Mouse (Mus musculus) liver, embryonic 14.5 days (tissue): Measurements from ENCODE around the gene Rpl36-ps4. TPM values are rescaled to one million over a fixed set of nuclear protein-coding genes. Genes with fewer than 3 reads are reported as not detected.
A peak's percentile ranks its signal among the peaks of the same experiment; 100 is the strongest.

Source experiments
- ATAC-seq: fragments of 200-750 bp; cut with Nextera tagmentation; 2 replicates; pipeline ENCODE4 v1.8.0; 2017; ENCODE audit warnings: moderate number of reproducible peaks, mild to moderate bottlenecking, moderate library complexity; ENCODE audit not compliant: insufficient read depth
- DNase-seq, 3 experiments: peaks; one replicate each; pipeline ENCODE4 v3.0.0-alpha.2; 2012 to 2013; ENCODE audit warnings: low read depth in 3 of 3, low spot score in 3 of 3
- H3K27ac ChIP-seq: fragments of 300-500 bp; sonication (generic); 2 replicates; pipeline ENCODE4 v1.5.1; 2014; ENCODE audit warnings: moderate library complexity, mild to moderate bottlenecking, control low read depth, inconsistent platforms
- H3K27me3 ChIP-seq: fragments of 300-500 bp; sonication (generic); 2 replicates; pipeline ENCODE4 v1.6.1; 2014; ENCODE audit warnings: mild to moderate bottlenecking, low read length, moderate library complexity; ENCODE audit not compliant: control insufficient read depth, insufficient read depth
- H3K36me3 ChIP-seq: fragments of 300-500 bp; sonication (generic); replicated peaks from 2 replicates; pipeline ENCODE4 v1.6.1; 2014; ENCODE audit warnings: low read depth; ENCODE audit not compliant: control insufficient read depth, insufficient read depth
- H3K4me1 ChIP-seq, 2 experiments: fragments of 200-500 bp in 1 of 2; fragments of 300-500 bp in 1 of 2; sonication (generic) in 1 of 2; replicated peaks; 2 replicates each; pipeline ENCODE4 v1.6.1; 2012 to 2014; ENCODE audit warnings: antibody characterized with exemption in 1 of 2, inconsistent platforms in 1 of 2, low read length in 1 of 2; ENCODE audit not compliant: control insufficient read depth in 2 of 2, insufficient read depth in 2 of 2
- H3K4me2 ChIP-seq: fragments of 300-500 bp; sonication (generic); 2 replicates; pipeline ENCODE4 v1.6.1; 2014; ENCODE audit warnings: low read depth, mild to moderate bottlenecking, control low read depth, moderate library complexity
- H3K4me3 ChIP-seq, 2 experiments: fragments of 200-500 bp in 1 of 2; fragments of 300-500 bp in 1 of 2; sonication (generic) in 1 of 2; 2 replicates each; pipeline ENCODE4 v1.5.1; 2012 to 2014; ENCODE audit warnings: low read depth in 2 of 2, low read length in 2 of 2, mild to moderate bottlenecking in 2 of 2, control low read depth in 1 of 2, inconsistent platforms in 1 of 2, moderate library complexity in 1 of 2; ENCODE audit not compliant: insufficient read depth in 1 of 2
- H3K9ac ChIP-seq: fragments of 300-500 bp; sonication (generic); replicated peaks from 2 replicates; pipeline ENCODE4 v1.6.1; 2014; ENCODE audit warnings: mild to moderate bottlenecking, control low read depth, moderate library complexity
- H3K9me3 ChIP-seq: fragments of 300-500 bp; sonication (generic); 2 replicates; pipeline ENCODE4 v1.6.1; 2016; ENCODE audit warnings: low read length, mixed read lengths; ENCODE audit not compliant: control insufficient read depth
- CTCF ChIP-seq: IDR thresholded peaks from 2 replicates; pipeline ENCODE4 v1.5.1; 2016; ENCODE audit warnings: antibody characterized with exemption, low read depth, control low read depth
- EP300 ChIP-seq: IDR thresholded peaks from 2 replicates; pipeline ENCODE4 v1.6.1; 2016; ENCODE audit warnings: antibody characterized with exemption, low read depth
- WGBS: fragments of 180-500 bp; shearing (Covaris S2); extraction: QIAGEN DNeasy Blood & Tissue Kit; methylation state at CpG from one replicate; pipeline ENCODE4 v1.1.7; 2014; ENCODE audit not compliant: insufficient replicate concordance; 5-methylcytosine and 5-hydroxymethylcytosine counted together
- polyA plus RNA-seq, 2 experiments: library from polyadenylated mRNA; depleted of rRNA in 1 of 2; stranded (reverse) in 1 of 2; unstranded in 1 of 2; fragments of >200 nt; fragmentation: Nextera tagmentation in 1 of 2; extraction: Ambion mirVana in 1 of 2; gene quantifications; 2 replicates each; pipeline versions ENCODE4 v1.2.1 to v1.2.3; 2012 to 2014

Gene Rpl36-ps4
- polyA plus RNA-seq, 2 experiments, result not detected

GRCm38 (mm10) chr17:87875346-87875920, 45.3 kb upstream of the Rpl36-ps4 start:
- Histone ChIP-seq H3K27ac (no peak overlapping the region), H3K36me3 (no peaks in the 10 kb centered on the region), H3K4me1 (no peaks in the 10 kb centered on the region), H3K27me3 (no peaks in the 10 kb centered on the region), H3K9ac (no peak overlapping the region), H3K4me2 (no peak overlapping the region), H3K4me3 (no peak overlapping the region), H3K9me3 (no peaks in the 10 kb centered on the region)
- ATAC-seq (no peak), DNase-seq (no peak)
- WGBS, result 61% methylated on average over 8 of the region's 8 CpGs
- TF ChIP-seq EP300, result no peak
- no peak for TF ChIP-seq CTCF

GRCm38 (mm10) chr17:87876295-87877000, 44.3 kb upstream of the Rpl36-ps4 start:
- no peaks in the 10 kb centered on the region for H3K36me3 ChIP-seq
- H3K4me3 ChIP-seq, result no peak overlapping the region
- TF ChIP-seq CTCF (no peak), EP300 (no peak)
- H3K27me3 ChIP-seq, result no peaks in the 10 kb centered on the region
- no peak overlapping the region for H3K27ac ChIP-seq
- no peak overlapping the region for H3K9ac ChIP-seq
- no peaks in the 10 kb centered on the region for H3K9me3 ChIP-seq
- WGBS, result 69% methylated on average over 11 of the region's 11 CpGs
- H3K4me2 ChIP-seq, result no peak overlapping the region
- no peak for DNase-seq
- H3K4me1 ChIP-seq, result no peaks in the 10 kb centered on the region
- ATAC-seq, result no peak

- no peak overlapping the region for H3K27ac ChIP-seq
- H3K27me3 ChIP-seq, result no peaks in the 10 kb centered on the region
- TF ChIP-seq EP300 (no peak), CTCF (peak; percentile 59)
- WGBS, result 40% methylated on average over 25 of the region's 25 CpGs
- no peak overlapping the region for H3K4me3 ChIP-seq
- no peak overlapping the region for H3K4me2 ChIP-seq
- ATAC-seq (no peak), DNase-seq (no peak)
- H3K36me3 ChIP-seq, result no peaks in the 10 kb centered on the region
- H3K4me1 ChIP-seq, result no peaks in the 10 kb centered on the region; a peak in 1 of 4 replicates
- no peaks in the 10 kb centered on the region for H3K9me3 ChIP-seq
- no peak overlapping the region for H3K9ac ChIP-seq
Observed at GRCm38 (mm10) chr17:87877207-87878073, 43.3 kb upstream of the Rpl36-ps4 start.

GRCm38 (mm10) chr17:87878556-87879483, 42.0 kb upstream of the Rpl36-ps4 start:
- Histone ChIP-seq H3K9ac (no peak overlapping the region), H3K9me3 (no peaks in the 10 kb centered on the region), H3K4me2 (no peak overlapping the region), H3K36me3 (no peaks in the 10 kb centered on the region), H3K27me3 (no peaks in the 10 kb centered on the region), H3K27ac (no peak overlapping the region), H3K4me3 (no peak overlapping the region), H3K4me1 (no peaks in the 10 kb centered on the region; a peak in 1 of 4 replicates)
- 56% methylated on average over 10 of the region's 10 CpGs for WGBS
- TF ChIP-seq EP300 (no peak), CTCF (no peak)
- DNase-seq, result no peak
- no peak for ATAC-seq
